Mouse (Mus musculus): ENCODE measurements around the gene Itpr1. TPM values are rescaled to one million over a fixed set of nuclear protein-coding genes. Genes with fewer than 3 reads are reported as not detected.

Gene Itpr1
- polyA plus RNA-seq, 1 experiment from 2014 or later: 2.3 TPM

GRCm38 (mm10) chr6:108577056-108577455, 364.2 kb downstream of the Itpr1 start:
- ATAC-seq (ENCODE audit: low read depth) (no peak), DNase-seq (no peak)
- Histone ChIP-seq H3K4me1 (replicated peaks) (no peaks in the 10 kb centered on the region), H3K9me3 (replicated peaks) (no peaks in the 10 kb centered on the region), H3K4me2 (no peak overlapping the region), H3K4me3 (replicated peaks) (no peak overlapping the region), H3K9ac (no peak overlapping the region), H3K27me3 (no peaks in the 10 kb centered on the region), H3K36me3 (no peaks in the 10 kb centered on the region), H3K27ac (no peak overlapping the region)
- 73% methylated on average over 6 of the region's 6 CpGs for WGBS (ENCODE audit: insufficient replicate concordance)

- ATAC-seq (ENCODE audit: low read depth) (no peak), DNase-seq (no peak)
- H3K4me3 ChIP-seq (replicated peaks): no peak overlapping the region
These were observed 375.5 kb downstream of the Itpr1 start for GRCm38 (mm10) chr6:108588426-108588825.

GRCm38 (mm10) chr6:108592227-108592626, 379.3 kb downstream of the Itpr1 start:
- DNase-seq (no peak), ATAC-seq (ENCODE audit: low read depth) (no peak)
- Histone ChIP-seq H3K4me2 (no peak overlapping the region), H3K9me3 (replicated peaks) (no peaks in the 10 kb centered on the region), H3K27ac (no peak overlapping the region), H3K4me3 (replicated peaks) (no peak overlapping the region), H3K27me3 (no peaks in the 10 kb centered on the region), H3K4me1 (replicated peaks) (no peaks in the 10 kb centered on the region), H3K9ac (no peak overlapping the region), H3K36me3 (no peaks in the 10 kb centered on the region)
- WGBS (ENCODE audit: insufficient replicate concordance): 48% methylated on average over 8 of the region's 8 CpGs

More at GRCm38 (mm10) chr6:108588426-108588825, 375.5 kb downstream of the Itpr1 start:
- Histone ChIP-seq H3K9ac (no peak overlapping the region), H3K27ac (no peak overlapping the region), H3K4me2 (no peak overlapping the region), H3K9me3 (replicated peaks) (no peaks in the 10 kb centered on the region), H3K27me3 (no peaks in the 10 kb centered on the region), H3K4me1 (replicated peaks) (no peaks in the 10 kb centered on the region), H3K36me3 (no peaks in the 10 kb centered on the region)
- 66% methylated on average over 3 of the region's 3 CpGs for WGBS (ENCODE audit: insufficient replicate concordance)

GRCm38 (mm10) chr6:108592636-108593035, 379.7 kb downstream of the Itpr1 start:
- Histone ChIP-seq H3K27me3 (no peaks in the 10 kb centered on the region), H3K4me2 (no peak overlapping the region), H3K36me3 (no peaks in the 10 kb centered on the region), H3K9me3 (replicated peaks) (no peaks in the 10 kb centered on the region), H3K9ac (no peak overlapping the region), H3K4me3 (replicated peaks) (no peak overlapping the region), H3K27ac (no peak overlapping the region), H3K4me1 (replicated peaks) (no peaks in the 10 kb centered on the region)
- WGBS (ENCODE audit: insufficient replicate concordance): 74% methylated on average over 6 of the region's 6 CpGs
- DNase-seq (no peak), ATAC-seq (ENCODE audit: low read depth) (no peak)

GRCm38 (mm10) chr6:108594171-108594841, 381.4 kb downstream of the Itpr1 start:
- H3K36me3 ChIP-seq: no peaks in the 10 kb centered on the region
- no peak overlapping the region for H3K4me2 ChIP-seq
- no peak overlapping the region for H3K9ac ChIP-seq
- no peaks in the 10 kb centered on the region for H3K4me1 ChIP-seq (replicated peaks)
- H3K27me3 ChIP-seq: no peaks in the 10 kb centered on the region
- no peak overlapping the region for H3K4me3 ChIP-seq (replicated peaks)
- DNase-seq (no peak), ATAC-seq (ENCODE audit: low read depth) (no peak)
- no peak overlapping the region for H3K27ac ChIP-seq
- no peaks in the 10 kb centered on the region for H3K9me3 ChIP-seq (replicated peaks)
- 61% methylated on average over 5 of the region's 5 CpGs for WGBS (ENCODE audit: insufficient replicate concordance)

GRCm38 (mm10) chr6:108598691-108599090, 385.8 kb downstream of the Itpr1 start:
- ATAC-seq (ENCODE audit: low read depth) (no peak), DNase-seq (no peak)
- H3K4me3 ChIP-seq (replicated peaks): no peak overlapping the region
- H3K36me3 ChIP-seq: no peaks in the 10 kb centered on the region
- no peak overlapping the region for H3K9ac ChIP-seq
- no peaks in the 10 kb centered on the region for H3K4me1 ChIP-seq (replicated peaks)
- H3K27me3 ChIP-seq: no peaks in the 10 kb centered on the region
- H3K9me3 ChIP-seq (replicated peaks): no peaks in the 10 kb centered on the region
- H3K27ac ChIP-seq: no peak overlapping the region
- H3K4me2 ChIP-seq: no peak overlapping the region
- WGBS (ENCODE audit: insufficient replicate concordance): 61% methylated on average over 4 of the region's 4 CpGs

GRCm38 (mm10) chr6:108599317-108599716, 386.4 kb downstream of the Itpr1 start:
- no peaks in the 10 kb centered on the region for H3K9me3 ChIP-seq (replicated peaks)
- 52% methylated on average over 2 of the region's 2 CpGs for WGBS (ENCODE audit: insufficient replicate concordance)
- DNase-seq (no peak), ATAC-seq (ENCODE audit: low read depth) (no peak)
- no peak overlapping the region for H3K4me3 ChIP-seq (replicated peaks)
- H3K4me2 ChIP-seq: no peak overlapping the region
- H3K36me3 ChIP-seq: no peaks in the 10 kb centered on the region
- no peaks in the 10 kb centered on the region for H3K4me1 ChIP-seq (replicated peaks)
- no peak overlapping the region for H3K9ac ChIP-seq
- no peaks in the 10 kb centered on the region for H3K27me3 ChIP-seq
- no peak overlapping the region for H3K27ac ChIP-seq

Small RNA genes within 50 kb of the gene (microRNA-seq; reads per million reads assigned to microRNA genes)
- gene Mir7661: not detected

Other genes with a start within 250 kb of the Itpr1 start
- 1.9 and 2.5 TPM in 2 replicates for gene Setmar, start 148.1 kb upstream of the Itpr1 start, polyA plus RNA-seq (2015; fragmentation: Nextera tagmentation; extraction: Ambion mirVana)
- gene Sumf1, start 27.5 kb upstream of the Itpr1 start, polyA plus RNA-seq (2015; fragmentation: Nextera tagmentation; extraction: Ambion mirVana): 9.3 and 10.2 TPM in 2 replicates